Mouse (Mus musculus): ENCODE measurements at regions not wholly inside any gene's neighbourhood (a gene's known extent, or its start where the extent isn't known, plus 50 kb on each side); places are given as distances from the start of the nearest gene placed in this dataset.

- no peak for DNase-seq (ENCODE audit: low spot score)
Observed at GRCm38 (mm10) chr16:7892799-7893198, 532.1 kb downstream of the Tmem114 start.

- DNase-seq (ENCODE audit: low spot score): no peak
Observed at GRCm38 (mm10) chr16:7863406-7863805, 561.5 kb downstream of the Tmem114 start.

- no peak for DNase-seq (ENCODE audit: low spot score)
Observed at GRCm38 (mm10) chr16:7839139-7839538, 585.8 kb downstream of the Tmem114 start.

- no peak for DNase-seq (ENCODE audit: low spot score)
Observed at GRCm38 (mm10) chr16:7831142-7831541, 593.8 kb downstream of the Tmem114 start.

GRCm38 (mm10) chr16:7829939-7830650 lies 594.8 kb downstream of the Tmem114 start:
- DNase-seq (ENCODE audit: low spot score): no peak

GRCm38 (mm10) chr16:7801161-7801560 lies 623.8 kb downstream of the Tmem114 start:
- no peak for DNase-seq (ENCODE audit: low spot score)

GRCm38 (mm10) chr16:7797176-7797786 lies 627.7 kb downstream of the Tmem114 start:
- DNase-seq (ENCODE audit: low spot score): no peak

GRCm38 (mm10) chr16:7795561-7795960 lies 629.4 kb downstream of the Tmem114 start:
- no peak for DNase-seq (ENCODE audit: low spot score)

GRCm38 (mm10) chr16:7792521-7792920 lies 632.4 kb downstream of the Tmem114 start:
- no peak for DNase-seq (ENCODE audit: low spot score)

GRCm38 (mm10) chr16:7790260-7790659 lies 634.7 kb downstream of the Tmem114 start:
- no peak for DNase-seq (ENCODE audit: low spot score)

- DNase-seq (ENCODE audit: low spot score): no peak
Observed at GRCm38 (mm10) chr16:7788209-7788608, 636.7 kb downstream of the Tmem114 start.

- DNase-seq (ENCODE audit: low spot score): no peak
Observed at GRCm38 (mm10) chr16:7781506-7781905, 643.4 kb downstream of the Tmem114 start.

GRCm38 (mm10) chr16:7775635-7776034 lies 649.3 kb downstream of the Tmem114 start:
- DNase-seq (ENCODE audit: low spot score): no peak

GRCm38 (mm10) chr16:7768433-7768832 lies 656.5 kb downstream of the Tmem114 start:
- DNase-seq (ENCODE audit: low spot score): no peak

- no peak for DNase-seq (ENCODE audit: low spot score)
Observed at GRCm38 (mm10) chr16:7767691-7768090, 657.2 kb downstream of the Tmem114 start.

- DNase-seq (ENCODE audit: low spot score): no peak
Observed at GRCm38 (mm10) chr16:7764383-7764782, 660.6 kb downstream of the Tmem114 start.

GRCm38 (mm10) chr16:7728186-7728585 lies 696.8 kb downstream of the Tmem114 start:
- DNase-seq (ENCODE audit: low spot score): no peak

- DNase-seq (ENCODE audit: low spot score): no peak
Observed at GRCm38 (mm10) chr16:7725225-7725624, 699.7 kb downstream of the Tmem114 start.

- no peak for DNase-seq (ENCODE audit: low spot score)
Observed at GRCm38 (mm10) chr16:7701471-7701870, 723.5 kb downstream of the Tmem114 start.

- no peak for DNase-seq (ENCODE audit: low spot score)
Observed at GRCm38 (mm10) chr16:7685484-7685883, 739.5 kb downstream of the Tmem114 start.

- no peak for DNase-seq (ENCODE audit: low spot score)
Observed at GRCm38 (mm10) chr16:7666096-7666495, 758.8 kb downstream of the Tmem114 start.

- DNase-seq (ENCODE audit: low spot score): no peak
Observed at GRCm38 (mm10) chr16:7658133-7658532, 766.8 kb downstream of the Tmem114 start.

- DNase-seq (ENCODE audit: low spot score): no peak
Observed at GRCm38 (mm10) chr16:7654451-7654850, 770.5 kb downstream of the Tmem114 start.

- DNase-seq (ENCODE audit: low spot score): no peak
Observed at GRCm38 (mm10) chr16:7649771-7650170, 775.2 kb downstream of the Tmem114 start.

All from ovary, postnatal 14 days (tissue).